Mouse (Mus musculus) thymus, adult 2 months (tissue): ENCODE data around the gene 1700029I15Rik.
A peak's percentile ranks its signal among the peaks of the same experiment; 100 is the strongest.

Experiments used
- CTCF ChIP-seq: fragments of 200-500 bp; IDR thresholded peaks from 2 replicates; pipeline ENCODE4 v1.5.1; 2012; ENCODE audit warnings: mild to moderate bottlenecking, control low read depth, low read length, moderate library complexity, borderline replicate concordance; ENCODE audit not compliant: control insufficient read depth, poor library complexity, insufficient read depth; ENCODE audit errors: extremely low read depth
- POLR2A ChIP-seq: fragments of 200-500 bp; IDR thresholded peaks from 2 replicates; pipeline ENCODE4 v1.6.1; 2012; ENCODE audit warnings: mild to moderate bottlenecking, low read length, control low read depth, moderate library complexity; ENCODE audit not compliant: control insufficient read depth, poor library complexity, insufficient read depth; ENCODE audit errors: extremely low read depth

- peak; percentile 48; the same call in 1 of the 2 replicates for TF ChIP-seq CTCF
- peak; percentile 70; the same call in 1 of the 2 replicates for TF ChIP-seq POLR2A
Measured at GRCm38 (mm10) chr2:92375099-92375623, 7.2 kb upstream of the 1700029I15Rik start.
